Mouse (Mus musculus) adrenal gland, adult (tissue): ENCODE measurements at regions not wholly inside any gene's neighbourhood (a gene's known extent, or its start where the extent isn't known, plus 50 kb on each side); places are given as distances from the start of the nearest gene placed in this dataset.

ENCODE experiments used
- DNase-seq, 2 experiments: peaks; one replicate each; pipeline ENCODE4 v3.0.0; 2022 to 2023; ENCODE audit warnings: low spot score in 1 of 2; ENCODE audit not compliant: inconsistent age in 2 of 2

DNA sequence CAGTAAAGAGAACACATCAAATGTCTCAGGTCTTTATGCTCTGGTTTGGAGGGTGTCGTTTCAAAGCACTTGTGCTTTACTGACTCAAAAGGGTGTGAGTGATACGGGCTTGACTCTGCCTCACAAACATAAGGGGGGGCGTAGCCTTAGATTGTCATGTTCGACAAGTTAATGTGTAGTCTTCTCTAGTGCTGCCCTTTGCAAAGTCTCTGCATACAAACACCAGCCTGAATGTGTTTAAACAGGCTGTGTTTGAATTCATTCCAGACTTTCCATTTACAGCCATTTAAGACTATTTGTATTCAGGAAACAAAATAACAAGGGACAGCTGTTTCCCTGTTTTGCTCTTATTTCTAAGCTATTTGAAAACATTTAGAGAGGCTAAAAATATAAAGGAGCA is 200.4 kb upstream of the Robo2 start:
- DNase-seq, result no peak

GRCm38 (mm10) chr16:74609564-74609963 is 197.9 kb upstream of the Robo2 start:
- no peak for DNase-seq

- no peak for DNase-seq
These were observed 186.7 kb upstream of the Robo2 start for GRCm38 (mm10) chr16:74598361-74598760.

DNA sequence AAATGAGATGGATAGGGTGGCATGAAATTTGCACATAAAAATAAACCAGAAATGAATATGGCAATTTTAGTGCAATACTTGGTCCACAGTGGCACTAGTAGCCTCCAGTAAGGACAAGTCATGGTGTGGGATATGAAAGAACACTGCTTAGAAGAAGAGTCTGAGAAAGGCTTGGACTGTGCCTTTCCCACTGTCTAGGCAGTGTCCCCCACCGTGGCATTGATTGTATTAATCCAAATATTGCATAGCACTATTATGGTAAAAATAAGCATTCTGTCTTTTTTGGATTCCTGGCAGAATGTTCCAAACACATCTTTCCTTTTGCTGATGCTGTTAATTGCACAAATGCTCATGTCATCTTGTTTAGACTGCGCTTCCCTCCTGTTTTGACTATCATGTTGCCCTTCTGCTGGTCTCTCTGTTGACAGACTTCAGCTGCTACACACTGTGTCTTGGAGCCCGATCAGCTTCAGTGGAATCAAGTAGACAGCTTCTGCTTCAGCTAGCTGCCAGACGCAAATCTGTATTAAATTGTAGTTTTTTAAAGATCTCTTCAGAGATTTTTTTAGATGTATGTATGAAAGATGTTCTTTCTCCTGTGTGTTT is 186.2 kb upstream of the Robo2 start:
- DNase-seq, result no peak

GRCm38 (mm10) chr16:74591896-74592295 is 180.3 kb upstream of the Robo2 start:
- DNase-seq, result no peak

DNA sequence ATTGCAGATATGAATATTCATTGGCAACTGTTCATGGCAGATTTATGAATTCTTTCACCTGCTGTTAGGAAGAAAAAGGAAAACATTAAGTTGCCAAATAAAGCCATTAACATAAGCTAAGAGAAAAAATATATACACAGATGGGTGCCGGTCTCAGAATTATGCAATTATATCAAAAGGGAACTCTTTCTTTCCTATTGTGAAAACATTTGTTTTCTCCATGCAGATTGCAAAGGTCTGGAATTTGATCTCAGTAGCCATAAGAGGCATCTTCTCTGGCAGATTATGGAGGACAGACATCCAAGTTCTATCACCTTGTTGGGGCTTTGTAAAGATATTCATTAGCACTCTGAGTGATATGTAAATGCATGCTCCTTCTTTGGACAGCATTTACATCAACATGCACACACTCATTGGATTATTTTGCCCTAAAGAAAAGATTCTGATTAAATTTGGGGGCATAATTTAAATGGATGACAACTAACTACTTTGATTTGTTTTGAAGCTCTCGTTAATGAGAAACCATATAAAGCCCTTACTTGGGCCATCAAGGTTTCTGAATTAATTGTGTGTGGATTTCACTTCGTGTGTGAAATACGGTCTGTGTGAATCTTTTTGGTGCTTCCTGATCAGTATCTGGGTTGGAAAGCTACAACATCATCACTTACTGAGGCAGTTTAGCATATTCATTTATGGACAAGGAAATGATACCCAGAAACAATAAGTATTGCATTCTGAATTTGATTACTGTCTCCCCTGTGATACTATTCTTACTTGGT is 171.2 kb upstream of the Robo2 start:
- no peak for DNase-seq

DNA sequence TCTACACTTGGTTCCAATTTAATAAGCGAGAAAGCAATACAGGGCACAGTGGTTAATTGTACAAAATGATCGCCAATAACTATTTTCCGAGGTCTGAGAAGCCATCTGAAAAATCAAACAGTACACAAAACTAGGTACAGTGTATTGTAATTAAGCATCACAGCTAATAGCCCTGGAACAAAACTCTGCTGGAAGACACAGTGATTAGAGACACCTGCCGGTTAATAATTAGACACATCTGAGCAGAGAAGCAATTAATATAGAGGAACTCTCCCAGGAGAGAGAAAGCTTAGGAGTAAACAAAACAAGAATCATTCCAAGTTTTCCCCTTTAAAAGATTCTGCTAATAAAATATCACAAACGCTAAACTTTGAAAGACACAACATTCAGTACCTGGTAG is 136.7 kb upstream of the Robo2 start:
- no peak for DNase-seq

DNA sequence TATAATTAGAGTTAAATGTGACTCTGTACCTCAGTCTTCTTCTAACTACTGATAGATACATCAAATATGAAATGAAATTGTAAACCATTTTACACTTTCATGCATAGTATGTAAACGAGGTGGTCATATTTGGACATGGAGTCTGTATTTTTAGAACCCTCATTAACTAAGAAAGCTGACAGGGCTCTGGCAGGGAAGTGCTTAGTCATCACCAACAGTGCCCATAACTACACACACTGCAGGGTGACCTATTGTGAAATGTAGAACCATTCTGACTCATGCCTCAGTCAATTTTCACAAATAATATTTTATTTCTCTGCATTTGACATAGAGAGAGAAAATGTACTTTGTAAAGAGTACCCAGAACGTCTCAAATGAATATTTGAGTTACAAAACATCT is 118.9 kb upstream of the Robo2 start:
- DNase-seq, result peak in 1 of 2 experiments; percentile 64

GRCm38 (mm10) chr16:74528245-74528644 is 116.6 kb upstream of the Robo2 start:
- DNase-seq, result no peak

- no peak for DNase-seq
These were observed 114.9 kb upstream of the Robo2 start for GRCm38 (mm10) chr16:74526521-74526920.

DNA sequence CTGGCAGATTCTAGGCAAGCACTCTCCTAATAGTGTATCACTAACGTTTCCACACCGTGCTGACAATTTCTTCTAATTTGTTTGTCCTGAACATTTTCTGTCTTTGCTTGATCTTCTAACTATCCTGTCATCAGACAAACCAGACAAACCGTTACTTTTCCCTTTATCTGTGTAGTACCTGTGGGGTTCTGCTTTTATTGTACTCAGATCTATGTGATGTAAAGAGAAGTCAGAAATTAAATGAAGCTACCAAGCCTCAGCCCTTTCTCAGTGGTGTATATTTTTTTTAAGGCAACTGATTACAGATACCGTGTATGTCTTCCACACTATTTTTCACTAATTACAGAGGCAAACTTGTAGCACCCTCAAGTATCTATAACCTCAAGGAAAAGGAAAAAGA is 108.9 kb upstream of the Robo2 start:
- no peak for DNase-seq

DNA sequence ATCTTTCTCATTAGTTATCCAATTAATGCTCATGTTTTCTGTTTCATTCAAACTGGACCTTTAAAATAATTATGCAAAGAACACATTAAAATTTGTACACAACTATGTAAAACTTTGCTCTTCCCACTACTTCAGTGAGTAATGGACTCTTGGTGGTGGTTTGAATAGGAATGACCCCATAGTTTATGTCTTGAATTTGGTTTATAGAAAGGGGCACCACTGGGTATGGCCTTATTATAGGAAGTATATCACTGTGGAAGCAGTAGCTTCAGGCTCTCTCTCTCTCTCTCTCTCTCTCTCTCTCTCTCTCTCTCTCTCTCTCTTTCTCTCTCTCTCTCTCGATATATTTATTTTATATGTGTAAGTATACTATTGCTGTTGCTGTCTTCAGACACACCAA is 106.3 kb upstream of the Robo2 start:
- no peak for DNase-seq

DNA sequence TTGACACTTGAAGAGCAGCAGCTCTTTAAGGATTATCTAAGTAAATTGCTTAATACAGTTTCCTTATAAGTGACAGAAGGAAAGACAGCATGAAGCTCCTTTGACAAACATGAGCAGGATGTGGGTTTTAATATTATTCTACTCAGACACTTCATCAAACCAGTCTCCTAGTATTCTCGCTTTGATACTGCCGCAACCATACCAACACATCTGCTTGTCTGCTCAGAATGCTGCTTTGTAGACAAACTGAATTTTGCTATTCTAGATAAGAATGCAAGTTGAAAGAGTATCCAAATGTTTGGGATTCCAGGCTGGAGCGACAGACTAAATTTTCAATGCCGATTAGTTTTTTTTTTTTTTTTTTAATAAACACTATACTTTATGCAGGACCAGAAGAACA is 105.7 kb upstream of the Robo2 start:
- DNase-seq, result no peak

DNA sequence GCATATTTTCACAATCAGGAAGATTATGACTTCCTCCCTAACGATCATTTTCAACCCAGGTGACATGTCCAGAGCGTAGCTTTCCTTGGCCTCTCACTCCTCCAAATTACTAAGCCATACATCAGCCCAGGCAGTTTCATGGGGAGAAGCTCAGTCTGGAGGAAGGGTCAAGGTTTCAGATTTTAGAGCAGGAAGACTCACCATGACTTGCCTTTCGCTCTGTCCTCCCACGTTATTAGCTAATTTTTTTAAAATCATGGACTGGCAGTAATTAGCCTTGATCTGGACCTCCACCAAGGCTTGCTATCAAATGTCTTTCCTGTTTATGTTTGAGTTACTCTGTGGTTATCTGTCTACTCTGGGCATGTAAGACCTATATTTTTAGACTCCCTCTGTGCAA is 102.9 kb upstream of the Robo2 start:
- DNase-seq, result peak in 1 of 2 experiments; percentile 41

GRCm38 (mm10) chr16:74510383-74510782 is 98.8 kb upstream of the Robo2 start:
- no peak for DNase-seq

DNA sequence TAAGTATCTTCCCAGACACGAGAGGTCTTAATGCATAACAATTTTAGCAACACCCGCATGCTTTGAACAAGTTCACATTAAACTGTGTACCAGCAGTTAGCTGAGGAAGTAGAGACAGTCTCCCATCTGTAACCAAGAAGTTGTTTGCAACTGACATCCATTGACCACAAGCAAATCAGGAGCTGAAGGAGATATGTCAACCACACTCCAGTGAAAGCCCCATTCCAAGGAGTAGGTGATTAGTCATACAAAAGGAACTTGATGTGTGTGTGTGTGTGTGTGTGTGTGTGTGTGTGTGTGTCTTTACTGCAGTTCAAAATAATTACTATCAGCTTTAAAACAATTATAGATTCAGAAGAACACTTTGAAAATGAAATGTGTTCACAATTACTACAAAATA is 97.9 kb upstream of the Robo2 start:
- no peak for DNase-seq

GRCm38 (mm10) chr16:74506719-74507118 is 95.1 kb upstream of the Robo2 start:
- DNase-seq, result no peak

GRCm38 (mm10) chr16:74506173-74506709 is 94.6 kb upstream of the Robo2 start:
- no peak for DNase-seq

DNA sequence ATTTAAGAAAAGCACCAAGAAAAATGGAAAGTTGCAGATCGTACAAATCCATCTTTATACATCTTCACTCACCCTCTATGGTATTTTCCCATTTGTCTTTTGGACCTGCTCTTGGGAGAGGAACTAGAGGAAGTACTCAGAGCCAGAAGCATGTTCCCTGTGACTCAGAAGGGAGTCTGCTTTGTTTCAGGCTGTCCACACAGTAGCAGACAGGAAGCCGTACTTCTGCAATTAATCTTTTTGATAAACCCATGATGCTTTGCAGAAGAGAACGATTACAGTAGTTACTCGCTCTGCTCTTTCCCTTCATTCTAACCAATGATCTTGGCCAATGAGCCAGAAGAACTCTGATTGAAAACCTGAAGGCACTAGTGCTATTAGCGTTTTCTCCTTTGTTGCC is 92.8 kb upstream of the Robo2 start:
- peak in 1 of 2 experiments; percentile 26 for DNase-seq

- no peak for DNase-seq
These were observed 89.1 kb upstream of the Robo2 start for GRCm38 (mm10) chr16:74500687-74501086.

- no peak for DNase-seq
These were observed 56.3 kb upstream of the Robo2 start for GRCm38 (mm10) chr16:74467745-74468420.

DNA sequence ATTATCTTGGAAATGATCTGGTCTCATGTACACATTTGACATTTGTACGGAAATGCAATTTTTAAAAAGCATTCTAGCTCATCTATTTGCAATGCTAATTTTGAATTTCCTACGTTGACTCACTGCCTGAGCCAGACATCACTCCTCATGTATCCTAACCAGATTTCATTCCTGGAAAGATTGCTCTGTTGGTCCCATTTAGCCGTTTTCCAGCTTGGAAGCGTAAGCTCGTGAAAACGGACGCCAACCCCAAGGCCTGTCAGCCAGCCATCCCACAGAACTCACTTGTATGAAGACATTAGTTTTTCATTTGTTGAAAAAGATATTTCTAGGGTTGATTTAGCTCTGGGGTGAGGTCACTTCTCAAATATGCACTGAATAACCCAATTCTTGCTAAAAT is 55.5 kb upstream of the Robo2 start:
- no peak for DNase-seq
